Mouse (Mus musculus) limb, embryonic 10.5 days (tissue): ENCODE measurements around the gene Avpr2. TPM values are rescaled to one million over a fixed set of nuclear protein-coding genes. Genes with fewer than 3 reads are reported as not detected.
A peak's percentile ranks its signal among the peaks of the same experiment; 100 is the strongest.

Experiments
- DNase-seq: peaks from one replicate; pipeline ENCODE4 v3.0.0-alpha.2; 2017; ENCODE audit warnings: low spot score
- H3K27ac ChIP-seq: fragments of 300-500 bp; sonication (generic); 2 replicates; pipeline ENCODE4 v1.5.1; 2016; ENCODE audit warnings: mild to moderate bottlenecking
- H3K27me3 ChIP-seq: fragments of 300-500 bp; sonication (generic); 2 replicates; pipeline ENCODE4 v1.6.1; 2016; ENCODE audit warnings: low read depth, mild to moderate bottlenecking; ENCODE audit not compliant: poor library complexity, severe bottlenecking
- H3K36me3 ChIP-seq: fragments of 300-500 bp; sonication (generic); 2 replicates; pipeline ENCODE4 v1.6.1; 2016; ENCODE audit warnings: mild to moderate bottlenecking, moderate library complexity
- H3K4me1 ChIP-seq: fragments of 300-500 bp; sonication (generic); 2 replicates; pipeline ENCODE4 v1.6.1; 2016
- H3K4me3 ChIP-seq: fragments of 300-500 bp; sonication (generic); 2 replicates; pipeline ENCODE4 v1.5.1; 2016; ENCODE audit warnings: mild to moderate bottlenecking, moderate library complexity
- H3K9me3 ChIP-seq: fragments of 300-500 bp; sonication (generic); replicated peaks from 2 replicates; pipeline ENCODE4 v1.6.1; 2016; ENCODE audit warnings: mild to moderate bottlenecking
- WGBS: fragments of 180-500 bp; shearing (Covaris S2); methylation state at CpG from one replicate; pipeline ENCODE4 v1.1.7; 2016; 5-methylcytosine and 5-hydroxymethylcytosine counted together
- polyA plus RNA-seq: library from polyadenylated mRNA; unstranded; fragments of >200 nt; fragmentation: Nextera tagmentation; extraction: Ambion mirVana; gene quantifications from 2 replicates; pipeline ENCODE4 v1.2.1, GENCODE M21; 2016

Gene Avpr2
- polyA plus RNA-seq, 1 experiment from 2014 or later: 0.10 TPM

DNA sequence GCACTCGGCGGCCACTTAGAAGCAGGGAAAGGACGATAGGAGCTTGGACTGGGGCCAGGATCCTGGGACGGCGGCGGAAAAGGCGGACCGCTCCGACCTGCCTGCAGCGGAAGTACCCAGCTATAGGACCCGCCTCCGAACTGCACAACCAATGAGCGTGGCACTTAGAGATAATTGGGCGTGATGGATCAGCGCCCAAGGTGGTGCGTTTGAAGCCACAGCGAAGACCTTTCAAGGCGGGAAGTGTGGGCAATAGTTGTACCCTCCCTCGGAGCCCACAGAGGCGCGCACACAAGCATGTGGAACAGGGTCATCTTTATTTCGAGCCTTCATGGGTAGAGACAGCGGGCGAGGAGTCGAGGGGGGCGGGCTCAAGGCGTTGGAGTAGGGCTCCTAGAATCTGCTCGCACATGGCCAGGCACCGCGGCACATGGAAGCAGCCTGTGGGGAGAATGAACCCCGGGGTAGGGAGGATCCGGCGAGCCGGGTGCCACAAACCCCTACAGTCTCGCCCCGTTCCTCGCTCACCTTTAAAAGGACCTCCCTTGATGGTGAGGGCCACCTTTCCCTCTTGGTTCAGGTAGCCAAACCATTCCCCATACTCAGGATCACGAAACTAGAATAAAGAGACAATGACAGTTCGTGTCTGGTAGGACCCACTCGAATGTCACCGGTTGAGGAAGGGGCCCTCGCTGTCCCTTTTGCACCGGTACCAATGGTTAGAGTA, 30.1 kb downstream of the Avpr2 start, which contains the start of the genes Arhgap4 and Naa10:
Gene Arhgap4 (minus strand): TSS at position 48 of the 727 bp plus-strand sequence.
Gene Naa10 (minus strand): TSS at position 122 of the 727 bp plus-strand sequence.
- Histone ChIP-seq H3K27me3 (peaks cover 45% of the 10 kb centered on the region), H3K27ac (peak within 1 kb of the TSS; percentile 88), H3K36me3 (peaks cover 33% of the 10 kb centered on the region), H3K4me1 (0 out of 2 replicates have a peak, but pooled peaks cover 4% of the 10 kb centered on the region), H3K9me3 (no peaks in the 10 kb centered on the region), H3K4me3 (peak within 1 kb of the TSS; percentile 62)
- DNase-seq: peak; percentile 81
- WGBS: 12% methylated on average over 43 of the region's 43 CpGs

DNA sequence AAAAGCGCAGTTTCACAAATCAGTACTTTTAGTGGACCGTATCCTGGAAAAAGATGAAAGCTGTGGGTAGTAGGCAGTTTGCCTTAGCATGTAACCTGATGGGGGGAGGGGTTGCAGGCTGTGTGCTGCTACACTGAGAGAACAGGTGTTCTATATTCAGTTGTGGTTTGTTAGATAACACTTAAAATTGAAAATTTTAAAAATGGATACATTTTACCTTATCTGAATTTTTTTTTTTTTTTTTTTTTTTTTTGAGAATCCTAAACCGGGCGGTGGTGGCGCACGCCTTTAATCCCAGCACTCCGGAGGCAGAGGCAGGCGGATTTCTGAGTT, 30.6 kb downstream of the Avpr2 start:
- Histone ChIP-seq H3K27me3 (peaks cover 39% of the 10 kb centered on the region), H3K9me3 (no peaks in the 10 kb centered on the region), H3K27ac (peak overlapping the region; percentile 88), H3K4me1 (0 out of 2 replicates have a peak, but pooled peaks cover 4% of the 10 kb centered on the region), H3K4me3 (peak overlapping the region; percentile 62), H3K36me3 (peaks cover 28% of the 10 kb centered on the region)
- 77% methylated on average over 8 of the region's 8 CpGs for WGBS
- no peak for DNase-seq

DNA sequence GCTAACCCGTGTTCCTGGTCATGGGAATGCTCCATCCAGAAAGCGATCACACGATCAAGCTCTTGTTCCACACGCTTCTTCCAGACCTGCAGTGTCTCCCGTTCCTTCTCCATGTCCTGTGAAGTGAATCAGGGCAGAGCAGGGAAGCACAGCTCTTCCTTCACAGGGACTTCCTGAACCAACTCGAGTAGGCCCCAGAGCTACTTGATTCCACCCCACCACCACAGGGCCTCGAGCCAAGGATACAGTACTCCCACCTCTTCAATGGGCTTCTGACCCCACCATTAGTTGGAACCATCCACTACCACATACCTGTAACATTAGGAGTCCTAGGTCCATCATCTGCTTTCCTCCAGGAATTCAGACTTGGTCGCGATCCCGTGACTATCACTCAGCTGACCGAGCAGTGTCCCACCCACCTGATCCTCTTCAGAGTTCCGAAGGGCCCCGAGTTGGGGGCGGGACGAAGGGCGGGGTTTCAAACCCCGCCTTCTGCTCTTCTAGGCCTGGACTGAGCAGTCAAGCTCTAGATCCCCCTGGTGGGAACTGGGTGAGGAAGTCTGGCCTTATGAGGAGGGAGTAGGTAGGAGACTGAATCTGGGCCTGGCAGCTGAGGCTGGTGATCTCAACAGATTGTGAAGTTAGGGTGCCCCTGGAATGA, 38.6 kb downstream of the Avpr2 start, which contains the start of gene Renbp:
Gene Renbp (minus strand): TSS at position 449 of the 661 bp plus-strand sequence.
- WGBS: 36% methylated on average over 17 of the region's 17 CpGs
- peak within 1 kb of the TSS; percentile 31 for H3K4me3 ChIP-seq

DNA sequence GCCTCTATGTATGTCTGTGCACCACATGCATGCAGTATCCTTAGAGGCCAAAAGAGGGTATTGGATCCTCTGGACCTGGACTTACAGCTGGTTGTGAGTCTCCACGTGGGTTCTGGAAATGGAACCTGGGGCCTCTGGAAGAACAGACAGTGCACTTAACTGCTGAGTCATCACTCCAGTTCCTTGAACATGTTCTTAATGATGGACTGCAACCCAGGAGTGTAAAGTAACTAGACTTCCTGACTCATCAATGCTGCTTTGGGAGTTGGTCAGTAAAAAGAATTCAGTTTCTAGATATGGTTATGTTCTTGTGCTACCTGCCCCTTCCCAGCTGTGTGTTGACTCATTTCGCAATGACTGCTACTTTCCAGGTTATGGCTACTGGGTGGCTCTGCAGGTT, 40.0 kb downstream of the Avpr2 start:
- Histone ChIP-seq H3K27me3 (peaks cover 11% of the 10 kb centered on the region; the same call in 1 of the 2 replicates), H3K4me3 (no peak overlapping the region), H3K9me3 (no peaks in the 10 kb centered on the region), H3K36me3 (no peaks in the 10 kb centered on the region), H3K4me1 (no peaks in the 10 kb centered on the region), H3K27ac (no peak overlapping the region)
- 70% methylated on average over 2 of the region's 2 CpGs for WGBS
- no peak for DNase-seq

More for the DNA sequence above, 38.6 kb downstream of the Avpr2 start, which contains the start of gene Renbp:
- Histone ChIP-seq H3K4me1 (no peaks in the 10 kb centered on the region), H3K36me3 (no peaks in the 10 kb centered on the region), H3K9me3 (no peaks in the 10 kb centered on the region), H3K27me3 (peaks cover 14% of the 10 kb centered on the region; the same call in 1 of the 2 replicates), H3K27ac (no peak within 1 kb of the TSS)
- DNase-seq: peak; percentile 41

DNA sequence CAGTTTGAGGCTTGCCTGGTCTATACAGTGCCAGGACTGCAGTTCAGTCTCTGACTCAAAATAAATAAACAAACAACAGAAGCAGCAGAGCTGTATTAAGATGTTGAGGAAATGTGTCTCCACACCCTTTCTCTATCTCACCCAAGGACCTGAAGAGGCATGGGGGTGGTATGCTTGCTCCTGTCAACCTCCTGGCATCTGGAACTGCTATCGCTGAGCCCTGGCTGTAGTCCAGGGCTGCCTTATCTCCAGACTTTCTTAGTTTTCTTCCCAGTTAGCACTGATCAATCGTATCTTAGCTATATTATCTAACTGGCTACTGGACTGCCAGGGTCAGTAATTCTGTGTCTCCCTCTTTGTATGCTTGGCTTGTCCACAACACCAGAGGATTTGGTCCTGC, 50.0 kb downstream of the Avpr2 start:
- no peaks in the 10 kb centered on the region for H3K9me3 ChIP-seq
- no peak overlapping the region for H3K27ac ChIP-seq
- no peak overlapping the region for H3K4me3 ChIP-seq
- peaks cover 33% of the 10 kb centered on the region for H3K27me3 ChIP-seq
- H3K36me3 ChIP-seq: peaks cover 61% of the 10 kb centered on the region
- WGBS: 86% methylated on average over 2 of the region's 2 CpGs
- no peaks in the 10 kb centered on the region for H3K4me1 ChIP-seq
- no peak for DNase-seq

DNA sequence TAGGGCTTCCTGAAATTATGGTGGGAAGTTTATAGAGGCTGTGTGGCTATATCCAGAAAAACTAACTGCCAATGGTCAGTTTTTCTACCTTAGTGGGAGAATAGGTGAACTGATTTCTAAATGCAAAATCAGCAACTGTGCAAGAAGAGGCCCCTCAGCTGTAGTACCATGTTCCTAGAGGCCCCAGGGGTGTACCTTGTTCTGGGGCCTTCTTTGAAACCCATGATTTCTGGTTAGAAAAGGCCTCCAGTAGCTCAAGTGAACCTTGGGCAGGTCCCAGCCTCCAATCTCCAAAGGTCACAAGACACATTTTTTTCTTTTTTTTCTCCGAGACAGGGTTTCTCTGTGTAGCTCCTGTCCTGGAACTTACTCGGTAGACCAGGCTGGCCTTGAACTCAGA, 50.4 kb downstream of the Avpr2 start:
- H3K9me3 ChIP-seq: no peaks in the 10 kb centered on the region
- WGBS: 94% methylated on average over 2 of the region's 2 CpGs
- no peak overlapping the region for H3K27ac ChIP-seq

More for the DNA sequence above, 50.4 kb downstream of the Avpr2 start:
- H3K4me3 ChIP-seq: no peak overlapping the region
- peaks cover 65% of the 10 kb centered on the region for H3K36me3 ChIP-seq
- H3K27me3 ChIP-seq: peaks cover 38% of the 10 kb centered on the region
- DNase-seq: no peak
- no peaks in the 10 kb centered on the region for H3K4me1 ChIP-seq

Other genes with a start within 250 kb of the Avpr2 start
- gene Pnck, start 232.0 kb upstream of the Avpr2 start, polyA plus RNA-seq: 3.7 and 7.7 TPM in 2 replicates
- 4.4 and 6.1 TPM in 2 replicates for gene Slc6a8, start 219.0 kb upstream of the Avpr2 start, polyA plus RNA-seq
- 159 and 174 TPM in 2 replicates for gene Bcap31, start 175.9 kb upstream of the Avpr2 start, polyA plus RNA-seq
- 9.2 and 12.7 TPM in 2 replicates for gene Abcd1, start 175.5 kb upstream of the Avpr2 start, polyA plus RNA-seq
- gene Plxnb3, start 135.0 kb upstream of the Avpr2 start, polyA plus RNA-seq: 0.04 TPM in 1 of 2 replicates, not detected in the other
- 1.1 and 1.6 TPM in 2 replicates for gene Srpk3, start 117.7 kb upstream of the Avpr2 start, polyA plus RNA-seq
- gene Idh3g, start 105.2 kb upstream of the Avpr2 start, polyA plus RNA-seq: 178 and 190 TPM in 2 replicates
- 111 and 116 TPM in 2 replicates for gene Ssr4, start 105.1 kb upstream of the Avpr2 start, polyA plus RNA-seq
- 0.40 and 0.61 TPM in 2 replicates for gene Pdzd4, start 67.1 kb upstream of the Avpr2 start, polyA plus RNA-seq
- 0.63 and 1.7 TPM in 2 replicates for gene L1cam, start 4.0 kb downstream of the Avpr2 start, polyA plus RNA-seq
- gene Arhgap4, start 29.8 kb downstream of the Avpr2 start, polyA plus RNA-seq: 1.7 and 2.4 TPM in 2 replicates
- 180 and 205 TPM in 2 replicates for gene Naa10, start 29.8 kb downstream of the Avpr2 start, polyA plus RNA-seq
- gene Renbp, start 38.7 kb downstream of the Avpr2 start, polyA plus RNA-seq: 11.2 and 13.7 TPM in 2 replicates
- 87.7 and 88.4 TPM in 2 replicates for gene Hcfc1, start 74.3 kb downstream of the Avpr2 start, polyA plus RNA-seq
- 65.0 and 66.6 TPM in 2 replicates for gene Irak1, start 131.8 kb downstream of the Avpr2 start, polyA plus RNA-seq
- gene Opn1mw, start 235.4 kb downstream of the Avpr2 start, polyA plus RNA-seq: not detected in 2 replicates
- gene Mecp2, start 243.3 kb downstream of the Avpr2 start, polyA plus RNA-seq: 13.8 and 14.0 TPM in 2 replicates